Mouse (Mus musculus): ENCODE data around the gene Abcb5.

The Abcb5 gene

DNA sequence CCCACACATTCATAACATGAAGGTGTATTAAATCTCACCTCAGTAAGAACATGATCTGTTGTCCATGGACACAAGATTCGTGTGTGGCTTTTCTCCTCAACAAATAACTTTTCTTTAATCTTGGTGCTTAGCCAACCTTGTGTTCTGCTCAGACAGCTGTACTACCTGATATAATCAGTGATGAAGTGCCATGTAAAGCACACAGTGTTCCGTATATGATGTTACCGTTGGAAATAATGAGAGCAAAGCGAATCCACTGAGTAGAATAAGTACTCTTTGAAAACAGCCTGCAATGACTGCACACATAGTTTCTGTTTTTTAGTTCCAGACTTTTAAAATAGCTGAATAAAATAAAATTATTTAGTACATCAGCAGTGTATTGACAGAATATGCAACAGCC lies at the start of gene Abcb5:
TSS of gene Abcb5 (minus strand) at position 101 of the 400 bp plus-strand sequence.
- no peak for DNase-seq (ENCODE audit: low read depth)

DNA sequence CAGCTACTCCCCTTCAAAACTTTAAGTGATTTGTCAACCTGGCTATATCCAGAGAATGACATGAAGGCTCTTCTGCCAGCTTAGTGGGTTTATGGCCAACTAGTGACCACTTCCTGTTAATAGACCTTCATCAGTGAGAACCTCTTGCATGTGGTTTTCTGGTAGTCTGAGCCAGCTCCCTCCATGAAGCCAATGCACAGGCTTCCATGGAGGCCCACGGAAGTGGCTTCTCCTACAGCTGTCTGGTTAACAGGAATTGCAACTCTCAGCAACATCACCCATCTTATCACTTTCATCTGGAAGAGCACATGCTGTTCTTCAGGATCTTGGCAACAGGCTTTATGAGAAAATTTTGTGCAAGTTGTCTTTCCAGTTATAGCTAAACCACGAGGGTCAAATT lies 33.0 kb upstream of the Abcb5 start:
- no peak for DNase-seq (ENCODE audit: low read depth)

DNA sequence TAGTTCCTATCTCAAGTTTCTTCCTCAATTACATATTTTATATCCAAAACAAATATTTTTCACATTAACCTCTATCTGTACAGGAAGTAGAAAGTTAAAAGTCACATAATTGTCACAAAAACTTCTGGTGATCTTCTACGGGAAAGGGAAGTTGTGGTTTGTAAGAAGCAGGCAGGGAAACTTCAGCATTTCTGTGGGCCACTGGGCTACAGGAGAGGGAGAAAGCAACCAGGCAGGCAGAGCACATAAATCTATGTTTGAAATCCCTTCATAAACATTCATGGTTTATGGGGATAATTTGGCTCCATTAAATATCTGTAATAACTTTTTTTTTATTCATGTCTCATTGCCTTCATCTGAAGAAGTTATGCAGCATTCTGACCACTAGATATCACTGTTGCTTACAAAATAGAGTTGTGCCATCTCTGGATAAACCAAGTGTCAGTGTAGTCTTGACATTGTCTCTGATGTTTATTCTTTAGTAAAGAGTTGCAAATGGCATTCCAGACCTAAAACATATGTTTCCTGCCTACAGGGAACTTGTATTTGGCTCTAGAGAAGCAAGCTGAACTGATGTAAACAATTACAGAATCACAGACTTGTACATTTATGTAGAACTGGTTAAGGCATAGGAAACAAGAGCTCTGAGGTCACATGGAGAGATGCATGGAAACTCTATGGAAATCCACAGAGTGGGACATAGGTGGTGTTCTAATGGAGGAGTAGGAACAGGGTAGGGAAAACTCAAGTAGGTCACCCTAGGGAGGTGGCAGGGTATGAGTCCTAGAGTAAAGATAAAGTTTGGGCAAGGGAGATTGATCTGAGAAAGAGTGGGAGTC lies 28.3 kb upstream of the Abcb5 start:
- peak; percentile 32 for DNase-seq (ENCODE audit: low read depth)

DNA sequence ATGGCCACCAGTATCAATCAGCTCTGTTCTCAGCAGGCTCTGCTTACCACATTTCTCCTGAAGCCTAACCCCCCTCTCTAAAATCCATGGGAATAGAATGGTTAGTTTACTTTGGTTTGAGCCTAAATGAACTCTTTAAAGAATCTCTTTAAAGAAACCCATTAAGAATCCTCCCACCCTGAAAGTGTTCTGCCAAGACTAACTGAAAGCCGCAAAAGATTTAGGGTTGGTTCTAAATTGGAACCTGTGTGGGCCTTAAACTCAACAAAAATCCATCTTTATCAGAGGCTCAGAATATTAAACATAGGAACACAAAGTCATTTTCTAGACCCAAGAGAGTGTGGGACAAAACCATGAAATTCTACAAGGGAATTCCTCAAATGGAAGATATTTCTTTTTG lies 18.6 kb upstream of the Abcb5 start:
- no peak for DNase-seq (ENCODE audit: low read depth)

DNA sequence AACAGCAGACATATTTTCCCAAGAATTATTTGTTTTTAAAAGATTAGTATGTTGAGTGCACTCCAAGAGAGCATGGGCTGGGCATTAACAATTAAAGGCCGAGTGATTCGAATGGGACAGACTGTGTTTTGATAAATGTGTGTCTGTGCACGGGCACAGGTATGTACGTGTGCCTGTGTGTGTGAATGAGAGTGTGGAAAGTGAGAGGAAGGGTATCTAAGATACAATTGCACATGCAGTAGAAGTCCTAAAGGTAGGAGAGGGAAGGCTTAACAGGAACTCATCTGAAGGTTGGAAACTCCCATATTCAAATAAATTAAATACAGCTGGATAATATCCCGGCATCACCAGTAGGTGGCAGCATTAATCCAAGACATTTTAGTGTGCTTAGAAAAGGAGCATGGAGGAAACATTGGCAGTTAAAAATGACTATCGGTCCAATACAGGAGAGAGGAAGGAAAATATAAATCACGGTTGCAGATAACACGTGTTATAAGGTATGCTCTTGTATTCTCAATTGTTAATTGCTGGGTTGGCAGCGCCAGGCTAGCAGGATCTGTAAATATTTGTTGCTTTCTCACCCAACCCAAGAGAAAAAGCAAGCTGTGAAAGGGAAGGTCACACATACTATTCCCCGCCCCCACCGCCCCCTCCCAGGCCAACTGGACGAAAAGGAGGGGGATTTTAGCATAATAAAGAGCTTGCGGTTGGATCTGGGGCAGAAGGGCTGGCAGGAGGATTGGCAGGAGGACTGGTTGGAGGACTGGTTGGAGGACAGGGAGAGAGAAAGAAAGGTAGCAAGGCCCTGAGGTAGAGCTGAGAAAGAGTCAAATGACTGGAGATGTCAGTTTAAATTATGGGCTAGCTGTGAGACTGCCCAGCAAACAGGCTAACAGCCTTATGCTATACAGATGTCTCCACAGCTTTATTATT lies 35.6 kb downstream of the Abcb5 start:
- peak; percentile 84 for DNase-seq (ENCODE audit: low read depth)

DNA sequence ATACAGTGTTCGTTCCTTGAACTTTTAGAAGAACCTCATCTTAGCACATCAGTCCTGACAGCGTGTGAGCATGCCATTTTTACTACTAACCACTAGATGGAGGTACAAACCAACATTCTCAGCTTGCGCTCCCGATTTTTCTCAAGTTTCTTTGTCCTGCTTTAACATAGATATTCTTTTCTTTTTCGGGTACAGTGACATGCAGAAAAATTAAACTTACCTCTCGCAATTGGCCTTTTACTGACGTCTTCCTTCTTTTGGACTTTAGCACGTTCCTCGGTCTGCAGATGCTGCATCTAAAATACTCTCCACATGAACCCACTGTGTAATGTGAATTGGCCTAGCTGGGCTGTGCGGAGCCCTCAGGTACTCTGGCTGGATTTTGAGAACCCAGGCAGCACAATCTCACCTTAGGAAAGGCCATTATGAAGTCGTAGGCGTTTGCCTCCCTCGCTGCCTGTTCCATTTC lies 39.4 kb downstream of the Abcb5 start:
- DNase-seq (ENCODE audit: low read depth) = peak; percentile 70

DNA sequence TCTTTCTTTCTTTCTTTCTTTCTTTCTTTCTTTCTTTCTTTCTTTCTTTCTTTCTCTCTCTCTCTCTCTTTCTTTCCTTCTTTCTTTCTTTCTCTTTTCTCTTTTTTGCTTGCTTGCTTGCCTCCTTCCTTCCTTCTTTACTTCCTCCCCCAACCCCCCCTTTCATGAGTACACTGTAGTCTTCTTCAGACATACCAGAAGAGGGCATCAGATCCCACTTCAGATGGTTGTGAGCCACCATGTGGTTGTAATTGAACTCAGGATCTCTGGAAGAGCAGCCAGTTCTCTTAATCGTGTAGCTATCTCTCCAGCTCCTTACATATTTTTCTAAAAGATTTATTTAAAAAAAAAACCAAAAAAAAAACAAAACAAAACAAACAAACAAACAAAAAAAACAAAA lies 42.3 kb downstream of the Abcb5 start:
- DNase-seq (ENCODE audit: low read depth) = peak; percentile 14

DNA sequence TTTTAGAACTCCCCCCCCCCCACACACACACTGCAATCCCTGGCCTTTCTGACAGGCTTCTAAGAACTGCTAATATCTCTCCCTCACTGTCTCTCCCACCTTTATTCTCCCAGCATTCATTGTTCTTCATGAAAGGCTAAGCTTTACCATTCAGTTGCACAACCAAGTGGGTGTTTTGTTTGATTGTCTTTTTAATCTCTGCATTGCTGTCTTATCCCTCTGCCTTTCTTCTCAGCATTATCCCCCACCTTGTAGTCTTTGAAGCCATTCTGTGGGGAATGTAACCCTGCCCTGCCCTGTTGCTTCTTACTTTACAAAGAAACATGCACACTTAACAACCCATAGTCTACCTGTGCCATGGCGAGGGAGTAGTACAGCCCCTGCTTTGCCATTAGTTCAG lies 48.5 kb downstream of the Abcb5 start:
- DNase-seq (ENCODE audit: low read depth) = no peak

DNA sequence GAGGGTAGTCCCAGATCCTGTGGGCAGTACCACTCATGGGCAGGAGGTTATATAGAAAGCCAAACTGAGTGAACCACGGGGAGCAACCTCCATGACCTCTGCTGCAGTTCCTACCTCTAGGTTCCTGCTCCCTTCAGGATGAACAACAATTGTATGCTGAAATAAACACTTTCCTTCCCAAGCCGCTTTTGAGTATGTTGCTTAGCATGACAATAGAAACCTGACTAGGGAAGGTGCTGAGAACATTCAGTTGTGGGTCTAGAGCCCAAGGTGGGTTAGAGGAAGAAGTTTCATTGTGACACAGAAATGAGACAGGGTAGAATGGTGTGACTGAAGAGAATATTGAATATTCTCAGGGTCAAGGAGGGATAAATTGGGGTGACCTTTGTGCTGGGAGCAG lies 55.9 kb downstream of the Abcb5 start:
- no peak for DNase-seq (ENCODE audit: low read depth)

DNA sequence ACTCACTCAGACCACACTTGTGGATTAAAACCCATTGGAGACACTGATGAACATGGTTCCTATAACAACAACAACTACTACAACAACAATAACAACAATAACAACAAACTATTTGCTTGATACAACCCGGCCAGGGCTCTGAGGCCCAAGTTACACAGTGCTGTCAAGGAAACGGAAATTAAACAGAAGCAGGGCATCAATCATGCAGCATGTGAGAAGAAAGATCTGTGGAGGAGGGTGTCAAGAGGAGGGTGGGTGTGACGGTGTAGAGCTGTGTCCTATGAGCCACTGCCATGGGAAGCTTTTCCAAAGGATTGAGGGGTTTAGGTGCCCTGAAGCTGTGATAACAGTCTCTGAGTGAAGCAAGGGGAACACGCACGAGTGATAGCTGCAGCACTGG lies 64.0 kb downstream of the Abcb5 start:
- no peak for DNase-seq (ENCODE audit: low read depth)

DNA sequence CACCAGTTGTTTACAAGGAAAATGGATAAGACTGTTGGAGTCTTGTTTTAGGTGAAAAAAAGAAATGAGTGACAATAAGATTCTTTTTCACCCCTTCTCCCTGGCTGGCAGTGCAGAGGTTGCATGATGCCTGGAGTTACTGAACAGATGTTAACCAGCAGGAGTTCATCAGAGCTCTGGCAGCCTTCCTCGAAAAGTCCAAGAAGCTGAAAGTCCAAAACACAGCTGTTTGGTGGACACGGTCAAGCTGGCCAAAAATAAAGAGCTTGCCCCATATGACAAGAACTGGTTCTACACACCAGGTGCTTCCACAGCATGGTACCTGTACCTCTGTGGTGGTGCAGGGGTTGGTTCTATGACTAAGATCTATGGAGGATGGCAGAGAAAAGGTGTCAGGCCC lies 78.3 kb downstream of the Abcb5 start:
- DNase-seq (ENCODE audit: low read depth) = peak; percentile 2

DNA sequence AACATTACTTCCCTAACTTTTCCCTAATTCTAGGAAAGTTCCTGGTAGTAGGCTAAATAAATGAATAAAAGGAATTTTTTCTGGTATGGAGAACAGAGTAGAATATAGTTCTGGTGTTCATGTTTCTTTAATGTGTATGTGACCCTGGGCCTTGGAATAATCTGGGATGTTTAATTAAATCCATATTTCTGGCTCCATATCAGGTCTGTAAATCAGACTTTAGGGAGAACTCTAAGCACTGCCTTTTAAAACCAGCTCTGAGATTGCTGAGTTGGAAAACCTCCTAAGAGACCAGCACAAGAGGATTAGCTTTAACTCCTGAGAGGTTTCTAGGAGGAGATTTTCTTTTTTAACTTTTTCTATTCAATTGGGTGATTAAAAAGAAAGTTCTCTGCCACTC lies 83.4 kb downstream of the Abcb5 start:
- DNase-seq (ENCODE audit: low read depth) = peak; percentile 6

DNA sequence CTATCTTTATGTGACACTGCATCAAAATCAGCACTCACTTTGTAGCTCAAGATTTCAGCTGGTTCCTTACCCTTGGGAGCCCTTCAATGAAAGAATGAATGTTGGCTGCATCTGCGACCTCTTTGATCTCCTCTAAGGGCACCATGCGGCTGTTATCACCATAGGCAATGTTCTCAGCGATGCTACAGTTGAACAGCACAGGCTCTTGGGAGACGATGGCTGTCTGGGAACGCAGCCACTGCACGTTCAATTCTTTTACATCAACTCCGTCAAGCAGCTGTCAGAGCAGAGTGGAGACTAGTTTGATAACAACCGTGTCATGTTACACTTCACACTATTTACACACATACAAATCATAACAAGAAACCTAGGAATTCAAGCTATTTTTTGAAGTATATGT lies 93.5 kb downstream of the Abcb5 start:
- DNase-seq (ENCODE audit: low read depth) = no peak

DNA sequence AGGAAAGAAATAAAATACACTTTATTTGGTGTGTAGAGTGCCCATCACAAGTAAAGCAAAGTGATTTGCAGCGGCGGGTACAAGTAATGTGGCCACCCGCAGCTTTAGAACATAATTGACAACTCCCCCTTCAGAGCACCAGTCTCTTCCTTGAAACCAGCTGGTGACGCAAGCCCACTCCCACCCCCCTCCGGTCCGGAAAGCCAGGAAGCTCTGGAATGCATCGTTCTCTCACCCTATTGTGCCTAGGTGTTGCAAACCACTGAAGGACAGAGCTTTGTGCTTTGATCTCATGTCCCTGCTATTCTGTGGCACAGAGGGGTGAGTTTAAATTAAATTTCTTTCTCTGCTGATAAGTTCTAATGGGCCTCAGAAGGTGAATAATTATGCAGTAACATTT lies 110.1 kb downstream of the Abcb5 start:
- DNase-seq (ENCODE audit: low read depth) = no peak

DNA sequence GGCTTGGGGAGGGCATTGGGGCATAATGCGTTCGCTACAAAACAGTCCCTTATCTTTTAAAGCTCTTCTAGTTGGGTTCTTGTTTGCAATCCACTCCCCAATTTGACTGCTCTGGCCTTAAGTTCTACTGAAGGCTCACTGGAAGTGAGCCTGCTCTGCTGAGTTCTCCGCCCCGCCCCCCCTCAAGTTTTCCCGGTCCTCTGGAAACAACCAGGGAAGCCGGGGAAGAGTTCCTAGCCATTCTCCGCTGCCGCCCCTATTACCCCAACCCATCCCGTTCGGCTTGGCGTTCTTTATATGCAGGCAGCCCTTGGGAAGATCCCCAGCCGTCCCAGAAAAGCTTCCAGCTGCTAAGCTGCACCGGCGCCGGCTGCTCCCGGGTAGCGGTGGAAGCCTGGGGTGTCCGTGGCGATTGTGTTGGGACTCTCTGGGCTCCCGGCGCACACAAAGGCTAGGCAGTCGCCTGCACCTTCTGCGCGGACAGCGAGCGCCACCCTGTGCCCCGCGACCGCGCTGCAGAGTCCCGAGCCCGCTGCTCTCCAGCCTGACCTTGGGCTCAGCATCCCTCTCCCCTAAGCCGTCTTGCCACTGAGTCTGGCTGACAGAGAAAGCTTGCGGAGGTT lies 111.3 kb downstream of the Abcb5 start:
- DNase-seq (ENCODE audit: low read depth) = peak; percentile 89

DNA sequence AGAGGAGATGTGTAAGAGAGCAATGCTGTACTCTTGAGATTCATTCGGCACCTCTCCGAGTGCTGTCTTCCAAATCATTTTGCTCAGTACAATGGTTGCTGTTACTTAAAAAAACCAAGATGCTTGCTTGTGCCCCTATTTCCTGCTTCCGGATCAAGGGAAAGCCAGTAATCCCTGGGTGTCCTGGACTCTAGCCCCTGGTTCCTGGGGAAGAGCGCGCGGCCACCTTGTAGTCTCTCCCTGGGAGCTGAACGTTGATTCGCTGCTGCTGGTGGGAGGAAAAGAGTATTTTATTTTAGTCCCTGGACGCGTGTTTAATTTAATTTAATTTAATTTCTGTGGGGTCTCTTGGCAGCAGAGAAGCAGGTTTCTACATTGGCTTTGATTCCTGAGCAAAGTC lies 111.8 kb downstream of the Abcb5 start:
- no peak for DNase-seq (ENCODE audit: low read depth)

DNA sequence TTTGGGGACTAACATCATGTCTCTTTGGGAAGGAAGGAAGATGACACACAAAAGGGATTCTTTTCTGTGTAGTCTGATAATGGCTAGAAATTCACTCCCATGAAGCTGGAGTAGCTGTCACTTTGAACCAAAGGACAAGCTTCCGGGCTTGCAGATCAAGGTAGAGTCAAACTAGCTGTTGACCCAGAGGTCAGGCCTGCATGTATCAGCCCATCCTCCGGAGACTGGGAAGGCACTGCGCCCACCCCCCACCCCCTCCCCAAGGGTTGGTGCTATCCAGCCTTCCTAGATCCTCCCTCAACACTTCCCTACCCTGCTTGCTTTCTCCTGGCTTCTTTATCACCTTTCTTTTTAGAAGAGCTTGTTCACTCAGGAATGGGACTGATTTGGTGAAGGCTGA lies 112.9 kb downstream of the Abcb5 start:
- DNase-seq (ENCODE audit: low read depth) = no peak

DNA sequence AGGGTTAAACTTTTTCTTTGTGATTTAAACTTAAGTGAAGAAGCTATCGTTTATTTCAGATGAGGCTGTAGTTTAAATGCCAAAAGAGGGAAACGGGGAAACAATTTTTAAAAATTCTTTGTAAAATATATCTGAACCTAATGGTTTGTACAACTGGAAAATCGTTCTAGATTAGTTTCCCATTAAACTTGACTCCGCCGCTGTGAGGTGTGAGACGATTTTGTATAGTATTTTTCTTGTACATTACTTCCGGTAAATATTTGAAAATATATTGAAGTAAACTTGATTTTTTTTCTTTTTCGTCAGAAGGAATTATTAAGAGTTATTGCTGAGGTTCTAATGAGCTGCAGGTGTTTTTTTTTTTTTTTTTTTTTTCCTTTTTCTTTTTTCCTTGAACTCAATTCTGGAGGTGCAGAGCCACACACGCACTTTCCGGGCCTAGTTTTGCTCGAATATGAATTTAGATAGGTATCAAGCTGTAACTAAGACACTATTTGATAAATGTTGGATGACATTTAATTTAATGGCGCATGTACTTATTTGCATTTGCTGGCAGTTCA lies 115.3 kb downstream of the Abcb5 start:
- DNase-seq (ENCODE audit: low read depth) = no peak

DNA sequence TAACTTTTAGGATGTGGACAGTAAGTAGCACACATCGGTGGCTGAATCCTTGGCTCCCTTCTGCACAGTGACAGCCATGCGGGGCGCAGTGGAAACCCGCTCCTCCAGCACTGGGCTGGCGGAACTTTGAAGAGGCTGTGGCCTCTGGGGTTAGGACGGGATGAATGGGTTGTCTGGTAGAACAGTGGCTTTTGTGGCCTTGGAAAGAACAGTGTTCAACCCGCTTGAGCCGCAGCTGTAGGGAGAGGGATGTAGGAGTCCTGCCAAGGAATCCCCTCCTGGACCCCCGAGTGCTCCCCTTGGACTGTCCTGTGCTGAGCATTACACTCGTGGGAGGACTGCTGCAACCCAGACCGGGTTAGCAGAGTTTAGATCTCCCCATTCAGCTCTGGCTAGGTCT lies 116.2 kb downstream of the Abcb5 start:
- DNase-seq (ENCODE audit: low read depth) = no peak

DNA sequence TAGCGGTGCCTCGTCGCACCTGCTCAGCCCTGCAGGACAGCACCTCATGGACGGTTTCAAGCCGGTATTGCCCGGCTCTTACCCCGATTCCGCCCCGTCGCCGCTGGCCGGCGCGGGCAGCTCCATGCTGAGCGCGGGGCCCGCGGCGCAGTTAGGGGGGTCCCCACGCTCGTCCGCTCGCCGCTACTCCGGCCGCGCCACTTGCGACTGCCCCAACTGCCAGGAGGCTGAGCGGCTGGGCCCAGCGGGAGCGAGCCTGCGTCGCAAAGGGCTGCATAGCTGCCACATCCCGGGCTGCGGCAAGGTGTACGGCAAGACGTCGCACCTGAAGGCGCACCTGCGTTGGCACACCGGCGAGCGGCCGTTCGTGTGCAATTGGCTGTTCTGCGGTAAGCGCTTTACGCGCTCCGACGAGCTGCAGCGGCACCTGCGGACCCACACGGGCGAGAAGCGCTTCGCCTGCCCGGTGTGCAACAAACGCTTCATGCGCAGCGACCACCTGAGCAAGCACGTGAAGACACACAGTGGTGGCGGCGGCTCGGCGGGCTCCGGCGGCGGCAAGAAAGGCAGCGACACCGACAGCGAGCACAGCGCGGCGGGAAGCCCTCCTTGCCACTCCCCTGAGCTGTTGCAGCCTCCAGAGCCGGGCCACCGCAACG lies 116.9 kb downstream of the Abcb5 start:
- DNase-seq (ENCODE audit: low read depth) = no peak

DNA sequence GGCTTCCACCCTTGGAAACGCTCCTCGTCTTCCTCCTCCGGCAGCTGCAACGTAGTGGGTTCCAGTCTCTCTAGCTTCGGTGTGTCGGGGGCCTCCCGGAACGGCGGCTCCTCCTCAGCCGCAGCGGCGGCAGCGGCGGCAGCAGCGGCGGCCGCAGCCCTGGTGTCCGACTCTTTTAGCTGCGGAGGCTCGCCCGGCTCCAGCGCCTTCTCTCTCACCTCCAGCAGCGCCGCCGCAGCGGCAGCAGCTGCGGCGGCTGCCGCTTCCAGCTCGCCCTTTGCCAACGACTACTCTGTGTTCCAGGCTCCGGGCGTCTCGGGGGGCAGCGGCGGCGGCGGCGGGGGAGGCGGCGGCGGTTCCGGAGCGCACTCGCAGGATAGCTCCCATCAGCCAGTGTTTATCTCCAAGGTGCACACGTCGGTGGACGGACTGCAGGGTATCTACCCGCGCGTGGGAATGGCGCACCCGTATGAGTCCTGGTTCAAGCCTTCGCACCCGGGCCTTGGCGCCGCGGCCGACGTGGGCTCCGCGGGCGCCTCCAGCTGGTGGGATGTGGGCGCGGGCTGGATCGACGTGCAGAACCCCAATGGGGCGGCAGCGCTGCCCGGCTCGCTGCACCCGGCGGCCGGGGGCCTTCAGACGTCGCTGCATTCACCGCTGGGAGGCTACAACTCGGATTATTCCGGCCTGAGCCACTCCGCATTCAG lies 117.6 kb downstream of the Abcb5 start:
- DNase-seq (ENCODE audit: low read depth) = no peak
